Mouse (Mus musculus) naive thymus-derived CD4-positive, alpha-beta T cell, adult 5 months (primary cell): ENCODE data around the gene Camta1. TPM values are rescaled to one million over a fixed set of nuclear protein-coding genes. Genes with fewer than 3 reads are reported as not detected.

Experiments
- polyA plus RNA-seq: library from polyadenylated mRNA; unstranded; fragments of 100-300 nt; shearing (Covaris generic); gene quantifications from one replicate; pipeline ENCODE4 v1.2.1, GENCODE M21; 2017

The Camta1 gene
- polyA plus RNA-seq, result 41.7 TPM

GRCm38 (mm10) chr4:151861806-151862739 is at the start of gene Camta1:
Gene Camta1 (minus strand): TSS chr4:151861876.

GRCm38 (mm10) chr4:151089270-151089669 is 772.4 kb downstream of the Camta1 start, which contains the start of gene Gm13090:
Gene Gm13090 (plus strand): TSS chr4:151089570.

GRCm38 (mm10) chr4:151057347-151058321 is 804.0 kb downstream of the Camta1 start, which contains the start of gene Vamp3:
Gene Vamp3 (minus strand): TSS chr4:151057963.

GRCm38 (mm10) chr4:151044037-151044943 is 817.4 kb downstream of the Camta1 start, which contains the start of gene Per3:
Gene Per3 (minus strand): TSS chr4:151044665.

GRCm38 (mm10) chr4:150996797-150997196 is 864.9 kb downstream of the Camta1 start, which contains the start of gene Uts2:
Gene Uts2 (plus strand): TSS chr4:150997097.

GRCm38 (mm10) chr4:150914290-150914733 is 947.4 kb downstream of the Camta1 start, which contains the start of the genes Park7 and Tnfrsf9:
Gene Park7 (minus strand): TSS chr4:150914437.
Gene Tnfrsf9 (plus strand): TSS chr4:150914562.

Other genes with a start within 250 kb of the Camta1 start
- gene Dnajc11, start 71.8 kb upstream of the Camta1 start, polyA plus RNA-seq, result 44.9 TPM
- gene Thap3, start 127.1 kb upstream of the Camta1 start, polyA plus RNA-seq, result 80.1 TPM
- 64.0 TPM for gene Phf13, start 134.4 kb upstream of the Camta1 start, polyA plus RNA-seq
- gene Klhl21, start 146.9 kb upstream of the Camta1 start, polyA plus RNA-seq, result 56.3 TPM
- gene Zbtb48, start 165.8 kb upstream of the Camta1 start, polyA plus RNA-seq, result 32.4 TPM
- not detected for gene Tas1r1, start 176.7 kb upstream of the Camta1 start, polyA plus RNA-seq
- 47.1 TPM for gene Nol9, start 177.4 kb upstream of the Camta1 start, polyA plus RNA-seq
- 1.5 TPM for gene Plekhg5, start 210.6 kb upstream of the Camta1 start, polyA plus RNA-seq